Mouse (Mus musculus) thymus, postnatal 10 days (tissue): ENCODE results near the gene Amdhd2.

Experiments
- DNase-seq, 2 experiments: peaks; one replicate each; pipeline ENCODE4 v3.0.0; 2021; ENCODE audit warnings: low spot score in 2 of 2

The Amdhd2 gene

GRCm38 (mm10) chr17:24163176-24163962 is at the start of gene Amdhd2:
Amdhd2 (minus strand) TSS chr17:24163766.
- peak; percentile 90 to 92 for DNase-seq

GRCm38 (mm10) chr17:24213186-24213585 is 49.6 kb upstream of the Amdhd2 start:
- DNase-seq: no peak

- DNase-seq: no peak
Measured at GRCm38 (mm10) chr17:24212441-24213018, 49.0 kb upstream of the Amdhd2 start.

- no peak for DNase-seq
Measured at GRCm38 (mm10) chr17:24211631-24212440, 48.3 kb upstream of the Amdhd2 start.

GRCm38 (mm10) chr17:24210591-24210990 is 47.0 kb upstream of the Amdhd2 start:
- no peak for DNase-seq

GRCm38 (mm10) chr17:24209916-24210240 is 46.3 kb upstream of the Amdhd2 start:
- no peak for DNase-seq

- DNase-seq: no peak
Measured at GRCm38 (mm10) chr17:24209043-24209915, 45.7 kb upstream of the Amdhd2 start, which contains the start of gene Ntn3. Ntn3 (minus strand) TSS chr17:24209531.

- no peak for DNase-seq
Measured at GRCm38 (mm10) chr17:24208641-24209042, 45.1 kb upstream of the Amdhd2 start.

- no peak for DNase-seq
Measured at GRCm38 (mm10) chr17:24207768-24208640, 44.4 kb upstream of the Amdhd2 start.

- DNase-seq: peak in 1 of 2 experiments; percentile 22
Measured at GRCm38 (mm10) chr17:24206451-24207351, 43.1 kb upstream of the Amdhd2 start.

- no peak for DNase-seq
Measured at GRCm38 (mm10) chr17:24205908-24206361, 42.4 kb upstream of the Amdhd2 start.

GRCm38 (mm10) chr17:24205284-24205888 is 41.8 kb upstream of the Amdhd2 start, which contains the start of gene Tbc1d24:
Tbc1d24 (minus strand) TSS chr17:24205562.
- peak; percentile 79 to 82 for DNase-seq

- DNase-seq: no peak
Measured at GRCm38 (mm10) chr17:24204846-24205245, 41.3 kb upstream of the Amdhd2 start.

- DNase-seq: no peak
Measured at GRCm38 (mm10) chr17:24203611-24204534, 40.3 kb upstream of the Amdhd2 start.

- DNase-seq: no peak
Measured at GRCm38 (mm10) chr17:24203068-24203467, 39.5 kb upstream of the Amdhd2 start.

- DNase-seq: no peak
Measured at GRCm38 (mm10) chr17:24201092-24201491, 37.5 kb upstream of the Amdhd2 start.

GRCm38 (mm10) chr17:24199741-24200140 is 36.2 kb upstream of the Amdhd2 start:
- DNase-seq: no peak

GRCm38 (mm10) chr17:24199252-24199651 is 35.7 kb upstream of the Amdhd2 start:
- DNase-seq: no peak
